Mouse (Mus musculus): ENCODE data around the gene Usp20. TPM values are rescaled to one million over a fixed set of nuclear protein-coding genes. Genes with fewer than 3 reads are reported as not detected.
"Not testable (repeated sequence)": the region's sequence is repeated elsewhere in the genome, so short reads cannot be mapped to it uniquely, and the experiment has no call there.

The Usp20 gene
- 2.2 to 10.4 TPM (median 3.5 TPM) in 3 replicates for total RNA-seq (2017)

DNA sequence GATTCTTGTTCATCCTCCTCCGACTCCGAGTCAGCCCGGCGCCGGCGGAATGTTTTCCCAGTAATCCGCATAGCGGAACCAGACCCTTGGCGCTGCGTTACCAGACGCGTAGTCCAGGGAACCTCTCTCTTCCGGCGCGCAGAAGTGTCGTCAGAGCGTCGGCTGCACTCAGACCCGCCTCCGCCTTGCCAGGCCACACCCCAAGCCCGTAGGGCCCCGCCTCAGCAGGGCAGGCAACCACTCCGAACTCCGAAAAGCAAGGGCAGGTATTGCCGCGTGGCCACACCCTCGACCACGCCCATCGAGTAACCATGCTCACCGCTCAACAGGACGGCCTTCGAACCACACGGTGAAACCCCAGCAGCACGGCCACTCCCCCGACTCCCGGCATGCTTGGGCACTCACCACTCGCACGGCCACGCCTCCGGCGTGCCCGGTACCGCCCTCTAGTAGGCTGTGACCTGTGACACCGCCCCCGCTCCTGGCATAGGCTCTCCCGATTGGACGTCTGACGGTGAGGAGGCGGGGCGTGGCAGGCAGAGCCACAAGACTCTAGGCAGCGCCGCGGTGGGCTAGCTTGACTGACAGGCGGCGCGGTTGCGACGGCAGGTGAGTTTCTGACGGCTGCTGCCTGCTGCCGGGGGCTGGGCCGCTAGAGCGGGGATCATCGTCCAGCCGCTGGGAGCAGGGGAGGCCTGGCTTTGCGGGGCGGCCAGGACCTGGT is at the start of gene Usp20, which contains the start of gene BC005624:
Usp20 (plus strand) TSS at position 490 of the 724 bp plus-strand sequence.
BC005624 (minus strand) TSS at position 412 of the 724 bp plus-strand sequence.
- ATAC-seq (replicated peaks; ENCODE audit: insufficient number of reproducible peaks, low FRiP score, low TSS enrichment, poor library complexity, severe bottlenecking), result peak; percentile 92

GRCm38 (mm10) chr2:30933032-30933431 is 49.0 kb upstream of the Usp20 start:
- ATAC-seq (replicated peaks; ENCODE audit: insufficient number of reproducible peaks, low FRiP score, low TSS enrichment, poor library complexity, severe bottlenecking), result no peak

DNA sequence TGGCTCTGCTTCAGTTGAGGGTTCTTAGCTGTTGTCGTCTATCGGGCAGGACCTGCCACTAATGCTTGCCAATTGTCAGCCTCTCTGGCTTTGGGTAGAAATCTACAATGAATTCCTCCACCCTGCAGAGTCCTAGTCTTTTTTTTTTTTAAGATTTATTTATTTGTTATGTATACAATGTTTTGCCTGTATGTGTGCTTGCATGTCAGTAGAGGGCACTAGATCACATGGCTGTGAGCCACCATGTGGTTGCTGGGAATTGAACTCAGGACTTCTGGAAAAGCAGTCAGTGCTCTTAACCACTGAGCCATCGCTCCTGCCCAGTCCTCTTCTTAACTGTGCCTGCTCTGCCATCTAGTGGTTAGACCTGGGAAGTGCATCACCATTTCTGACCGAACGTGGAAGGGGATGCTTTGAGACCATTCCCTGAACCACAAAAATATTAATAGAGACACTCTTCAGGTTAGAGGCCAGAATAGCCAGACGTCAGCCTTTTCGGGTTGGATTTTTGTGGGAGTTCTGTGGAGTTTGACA is 48.1 kb upstream of the Usp20 start:
- peak; percentile 69 for ATAC-seq (replicated peaks; ENCODE audit: insufficient number of reproducible peaks, low FRiP score, low TSS enrichment, poor library complexity, severe bottlenecking)

- ATAC-seq (replicated peaks; ENCODE audit: insufficient number of reproducible peaks, low FRiP score, low TSS enrichment, poor library complexity, severe bottlenecking), result no peak
These were observed 45.3 kb upstream of the Usp20 start for GRCm38 (mm10) chr2:30936808-30937207.

DNA sequence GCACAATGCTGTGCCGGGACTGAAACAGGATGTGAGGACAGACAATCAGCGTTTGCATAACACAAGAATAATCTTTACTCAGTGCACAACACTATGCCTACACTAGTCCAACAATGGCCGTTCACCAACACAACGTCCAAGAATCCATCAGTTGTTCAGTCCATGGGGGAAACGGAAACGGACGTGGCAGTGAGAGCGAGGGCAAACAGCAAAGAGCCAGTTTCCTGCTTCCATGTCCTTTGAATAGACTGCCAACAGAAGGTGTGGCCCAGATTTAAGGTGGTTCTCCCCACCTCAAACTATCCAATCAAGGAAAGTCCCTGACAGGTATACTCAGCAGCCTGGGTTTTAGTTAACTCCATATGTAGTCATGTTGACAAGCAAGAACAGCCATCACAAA is 44.3 kb upstream of the Usp20 start:
- ATAC-seq (replicated peaks; ENCODE audit: insufficient number of reproducible peaks, low FRiP score, low TSS enrichment, poor library complexity, severe bottlenecking), result no peak

- no peak for ATAC-seq (replicated peaks; ENCODE audit: insufficient number of reproducible peaks, low FRiP score, low TSS enrichment, poor library complexity, severe bottlenecking)
These were observed 43.5 kb upstream of the Usp20 start for GRCm38 (mm10) chr2:30938574-30938991.

DNA sequence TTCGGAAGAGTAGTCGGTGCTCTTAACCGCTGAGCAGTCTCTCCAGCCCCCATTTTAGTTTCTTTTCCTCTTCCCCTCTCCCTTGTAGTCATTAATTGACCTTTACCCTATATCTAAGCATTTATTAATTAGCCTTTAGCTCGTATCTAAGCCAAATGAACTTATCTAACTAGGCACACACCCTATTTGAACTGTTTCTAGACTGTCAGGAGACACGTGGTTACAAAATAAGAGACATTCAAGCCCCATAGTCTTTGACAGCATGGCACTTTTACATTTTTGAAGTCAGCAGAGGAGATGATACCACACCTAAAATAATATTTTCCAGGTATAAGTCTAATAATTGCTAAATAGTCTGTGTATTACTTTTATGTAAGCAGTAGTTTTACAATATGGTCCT is 40.5 kb upstream of the Usp20 start:
- no peak for ATAC-seq (replicated peaks; ENCODE audit: insufficient number of reproducible peaks, low FRiP score, low TSS enrichment, poor library complexity, severe bottlenecking)

GRCm38 (mm10) chr2:30942116-30942515 is 40.0 kb upstream of the Usp20 start:
- not testable (repeated sequence) for ATAC-seq (replicated peaks; ENCODE audit: insufficient number of reproducible peaks, low FRiP score, low TSS enrichment, poor library complexity, severe bottlenecking)

- ATAC-seq (replicated peaks; ENCODE audit: insufficient number of reproducible peaks, low FRiP score, low TSS enrichment, poor library complexity, severe bottlenecking), result peak; percentile 95
These were observed 39.5 kb upstream of the Usp20 start for GRCm38 (mm10) chr2:30942603-30943011.

DNA sequence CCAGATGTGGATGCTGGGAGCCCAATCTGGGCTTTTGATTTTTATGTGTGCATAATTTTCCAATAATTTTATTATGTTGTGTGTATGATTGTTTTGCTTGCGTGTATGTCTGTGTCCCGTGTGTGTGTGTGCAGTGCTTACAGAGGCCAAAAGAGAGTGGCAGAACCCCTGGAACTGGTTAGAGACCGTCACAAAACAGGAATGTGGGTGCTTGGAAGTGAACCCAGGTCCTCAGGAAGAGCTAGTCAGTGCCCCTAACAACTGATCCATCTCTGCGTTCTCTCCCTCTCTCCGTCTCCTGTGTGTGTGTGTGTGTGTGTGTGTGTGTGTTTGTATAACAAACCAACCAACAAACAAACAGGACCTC is 29.6 kb upstream of the Usp20 start:
- ATAC-seq (replicated peaks; ENCODE audit: insufficient number of reproducible peaks, low FRiP score, low TSS enrichment, poor library complexity, severe bottlenecking), result no peak

- ATAC-seq (replicated peaks; ENCODE audit: insufficient number of reproducible peaks, low FRiP score, low TSS enrichment, poor library complexity, severe bottlenecking), result peak; percentile 90
These were observed 29.1 kb upstream of the Usp20 start, which contains the start of gene Tor1b for GRCm38 (mm10) chr2:30952824-30953490. Gene Tor1b, plus strand, starts transcription at chr2:30952959.

- ATAC-seq (replicated peaks; ENCODE audit: insufficient number of reproducible peaks, low FRiP score, low TSS enrichment, poor library complexity, severe bottlenecking), result no peak
These were observed 27.3 kb upstream of the Usp20 start for GRCm38 (mm10) chr2:30954797-30955196.

GRCm38 (mm10) chr2:30957511-30957910 is 24.6 kb upstream of the Usp20 start:
- no peak for ATAC-seq (replicated peaks; ENCODE audit: insufficient number of reproducible peaks, low FRiP score, low TSS enrichment, poor library complexity, severe bottlenecking)

- ATAC-seq (replicated peaks; ENCODE audit: insufficient number of reproducible peaks, low FRiP score, low TSS enrichment, poor library complexity, severe bottlenecking), result no peak
These were observed 23.4 kb upstream of the Usp20 start for GRCm38 (mm10) chr2:30958726-30959125.

DNA sequence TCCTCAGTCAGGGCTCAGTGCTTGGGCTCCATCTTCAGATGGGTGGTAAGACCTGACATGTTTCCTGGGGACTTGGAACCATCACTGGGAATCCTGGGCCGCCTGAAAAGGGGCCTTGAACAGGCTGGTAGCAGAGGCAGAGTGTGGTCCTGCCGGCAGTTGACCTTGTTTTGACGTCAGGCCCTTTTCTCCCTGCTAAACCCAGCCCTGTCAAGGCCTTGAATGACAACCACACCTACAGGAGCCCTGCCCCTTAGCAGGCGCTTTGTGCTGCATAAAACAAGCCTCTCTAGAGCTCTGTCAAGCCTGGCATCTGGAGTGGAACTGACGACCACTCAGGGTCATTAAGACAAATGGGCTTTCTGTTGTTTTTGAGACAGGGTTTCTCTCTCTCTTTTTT is 22.2 kb upstream of the Usp20 start:
- no peak for ATAC-seq (replicated peaks; ENCODE audit: insufficient number of reproducible peaks, low FRiP score, low TSS enrichment, poor library complexity, severe bottlenecking)

- ATAC-seq (replicated peaks; ENCODE audit: insufficient number of reproducible peaks, low FRiP score, low TSS enrichment, poor library complexity, severe bottlenecking), result no peak
These were observed 19.4 kb upstream of the Usp20 start for GRCm38 (mm10) chr2:30962570-30963254.

- ATAC-seq (replicated peaks; ENCODE audit: insufficient number of reproducible peaks, low FRiP score, low TSS enrichment, poor library complexity, severe bottlenecking), result peak; percentile 67
These were observed 16.5 kb upstream of the Usp20 start for GRCm38 (mm10) chr2:30965627-30966026.

GRCm38 (mm10) chr2:30966826-30967225 is 15.3 kb upstream of the Usp20 start:
- peak; percentile 25; the same call in 1 of the 2 replicates for ATAC-seq (replicated peaks; ENCODE audit: insufficient number of reproducible peaks, low FRiP score, low TSS enrichment, poor library complexity, severe bottlenecking)
